Mouse (Mus musculus) embryo, embryonic 10.5 days (tissue): Measurements from ENCODE around the gene Cd68.

ENCODE experiments used
- DNase-seq: peaks from one replicate; pipeline ENCODE4 v3.0.0-alpha.2; 2015; ENCODE audit warnings: low spot score

Cd68 gene

DNA sequence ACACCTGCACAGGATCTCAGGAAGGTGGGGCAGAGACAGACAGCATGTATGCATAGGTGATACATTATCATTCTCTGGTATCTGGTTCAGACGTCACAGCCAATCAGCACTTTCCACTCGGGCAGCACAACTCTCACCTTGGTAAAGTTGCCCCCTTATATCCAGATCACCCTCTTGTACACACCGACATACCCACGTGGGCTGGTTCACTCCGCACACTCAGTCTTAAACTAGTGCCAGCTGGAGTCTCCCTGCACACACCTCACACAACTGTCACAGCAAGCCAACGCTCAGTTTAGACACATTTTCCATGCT lies 29.1 kb upstream of the Cd68 start:
- DNase-seq: no peak

DNA sequence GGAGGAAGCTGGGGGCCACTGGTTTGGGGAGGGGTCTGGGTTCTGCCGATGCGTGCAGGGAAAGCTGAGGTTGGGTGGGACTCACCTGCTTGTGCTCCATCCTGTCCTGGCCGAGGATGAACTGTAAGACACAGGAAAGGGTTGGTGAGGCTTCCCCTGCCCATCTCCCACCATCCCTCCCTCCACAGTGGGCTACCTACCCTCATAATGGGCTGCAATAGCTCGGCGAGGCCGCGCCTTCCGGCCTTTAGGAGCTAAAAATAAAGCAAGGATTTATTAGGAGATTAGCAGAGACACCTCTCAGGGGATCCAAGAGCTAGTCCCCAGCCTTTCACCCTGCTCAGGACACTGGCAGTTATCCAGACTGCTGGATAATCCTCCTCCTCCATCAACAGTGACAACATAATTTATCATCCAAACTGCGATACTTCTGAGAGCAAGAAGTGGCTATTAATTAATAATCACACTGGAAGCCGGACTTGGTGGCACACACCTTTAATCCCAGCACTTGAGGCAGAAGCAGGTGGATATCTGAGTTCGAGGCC lies 27.5 kb upstream of the Cd68 start:
- no peak for DNase-seq

DNA sequence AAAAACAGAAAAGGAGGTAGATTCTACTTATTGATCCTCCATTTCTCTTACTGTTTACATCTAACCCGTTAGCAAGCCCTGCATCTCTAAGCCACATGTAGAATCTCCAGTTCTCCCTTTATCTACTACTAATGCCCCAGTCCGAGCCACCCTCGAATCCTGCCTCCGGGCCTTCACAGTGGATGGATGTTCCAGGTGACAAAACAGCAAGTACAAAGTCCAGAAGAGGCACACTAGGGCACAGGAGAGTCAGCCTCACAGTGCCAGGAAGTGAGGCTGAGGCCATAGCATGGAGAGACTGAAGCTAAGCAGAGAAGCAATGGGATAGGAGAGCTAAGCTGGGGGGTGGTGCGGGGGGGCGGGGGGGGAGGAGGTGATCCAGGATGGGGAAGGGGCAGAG lies 26.9 kb upstream of the Cd68 start:
- no peak for DNase-seq

DNA sequence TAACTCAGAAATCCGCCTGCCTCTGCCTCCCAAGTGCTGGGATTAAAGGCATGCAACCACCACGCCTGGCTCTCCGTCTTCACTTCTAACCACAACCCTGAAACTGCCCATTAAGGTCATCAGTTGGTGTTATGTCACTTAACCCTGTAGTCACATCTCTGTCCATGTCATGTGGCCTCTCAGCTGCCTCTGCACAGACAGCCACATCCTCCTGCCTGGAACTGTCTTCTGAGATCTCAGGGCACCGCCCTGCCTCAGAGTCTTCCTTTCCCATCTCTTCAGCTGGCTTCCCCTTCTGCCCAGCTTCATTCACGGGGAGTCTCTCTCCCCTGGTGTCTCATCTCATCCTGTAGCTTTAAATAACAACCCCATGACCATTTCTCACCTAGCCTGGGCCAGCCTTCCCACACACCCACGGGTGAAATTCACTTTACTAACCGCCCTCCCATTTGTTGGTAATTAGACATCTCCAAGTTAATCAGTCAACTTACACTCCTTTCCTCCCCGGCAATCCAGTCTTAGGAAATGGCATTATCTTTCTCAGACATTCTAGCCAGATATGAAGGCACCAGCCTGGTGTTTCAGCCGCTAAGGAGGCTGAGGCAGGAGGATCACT lies 26.4 kb upstream of the Cd68 start:
- no peak for DNase-seq

DNA sequence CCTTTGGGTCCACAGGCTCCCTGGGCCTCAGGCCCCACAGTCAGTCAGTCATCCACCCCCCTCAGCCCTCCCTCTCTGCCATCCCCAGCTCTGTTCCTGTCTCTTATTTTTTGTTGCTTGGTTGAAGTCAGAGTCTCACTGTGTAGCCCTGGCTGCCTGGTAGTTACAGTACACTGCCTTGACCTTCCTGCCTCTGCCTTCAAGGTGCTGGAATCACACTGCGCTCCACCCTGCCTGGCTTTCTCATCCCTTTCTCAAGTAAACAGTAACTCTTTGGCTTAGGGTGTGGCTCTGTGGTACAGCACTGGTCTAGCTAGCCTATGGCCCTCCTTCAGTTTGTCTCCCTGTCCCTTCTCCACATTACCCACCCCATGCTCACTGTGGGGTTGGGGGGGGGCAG lies 23.9 kb upstream of the Cd68 start:
- no peak for DNase-seq

DNA sequence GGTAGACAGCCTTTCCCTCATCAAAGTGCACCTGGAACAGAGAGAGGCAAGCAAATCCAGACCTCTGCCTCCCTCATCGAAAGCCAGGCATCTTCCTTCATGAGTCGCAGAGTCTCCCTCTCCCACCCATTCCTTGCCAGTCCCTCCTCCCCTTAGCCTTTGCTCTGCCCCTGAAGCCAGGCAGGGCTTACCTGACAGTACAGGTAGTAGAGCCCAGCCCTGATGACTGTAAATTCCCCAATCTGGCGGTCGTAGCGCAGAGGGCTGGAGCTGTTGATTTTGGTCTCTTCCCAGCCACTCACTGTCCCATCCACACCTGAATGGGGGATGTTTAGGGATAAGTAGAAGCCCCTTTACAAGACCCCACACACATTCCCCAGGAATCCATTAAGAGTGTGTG lies 21.1 kb upstream of the Cd68 start:
- no peak for DNase-seq

DNA sequence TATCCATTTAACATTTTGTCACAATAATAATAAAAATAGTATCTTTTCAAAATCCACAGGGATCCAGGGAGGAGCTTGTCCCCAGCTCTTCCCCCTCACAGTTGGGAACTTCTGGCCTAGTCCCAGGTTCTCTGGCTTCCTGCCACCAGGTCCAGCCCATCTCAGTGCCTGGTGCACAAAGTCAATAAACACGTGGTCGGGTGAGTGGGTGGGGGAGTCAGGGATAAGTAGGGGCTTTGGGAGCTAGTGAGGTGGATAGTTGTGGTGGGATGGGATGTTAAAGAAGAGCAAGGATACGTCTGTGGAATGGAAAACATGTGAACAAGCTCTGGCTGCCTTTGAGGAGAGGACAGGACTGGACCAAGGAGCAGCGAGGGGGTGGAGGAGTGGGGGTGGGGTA lies 20.4 kb upstream of the Cd68 start:
- DNase-seq: no peak

DNA sequence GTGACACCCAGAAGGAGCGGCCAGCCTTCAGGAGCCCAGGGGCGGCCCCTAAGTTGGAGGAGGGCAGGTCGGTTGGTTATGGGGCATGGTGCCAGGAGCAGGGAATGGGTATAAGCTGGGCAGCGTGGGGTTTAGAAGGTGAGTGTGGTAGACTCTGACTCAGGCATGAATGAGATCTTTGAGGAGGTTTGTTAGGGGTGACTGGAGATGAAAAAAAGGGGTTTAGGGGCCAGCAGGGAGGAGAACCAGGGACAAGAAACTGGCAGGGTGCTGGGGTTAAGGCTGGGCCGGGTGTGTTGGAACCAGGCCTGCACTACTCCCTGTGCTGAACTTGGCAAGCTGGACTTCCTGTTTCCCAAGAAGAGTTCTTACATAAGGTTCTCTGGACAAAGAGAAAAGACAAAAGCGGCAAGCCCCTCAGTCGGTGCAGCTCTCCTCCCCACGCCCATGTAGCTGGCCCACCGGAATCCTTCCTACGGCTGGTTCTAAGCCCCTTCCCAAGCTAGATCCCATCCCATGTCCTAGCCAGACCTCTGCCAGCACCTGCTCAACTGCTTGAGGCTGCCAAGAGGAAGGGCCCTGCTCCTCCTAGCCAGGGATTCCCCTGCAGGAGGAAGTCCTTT lies 19.7 kb upstream of the Cd68 start, which contains the start of gene Tnfsf13:
TSS of gene Tnfsf13 (minus strand) at position 259 of the 623 bp plus-strand sequence.
- no peak for DNase-seq

DNA sequence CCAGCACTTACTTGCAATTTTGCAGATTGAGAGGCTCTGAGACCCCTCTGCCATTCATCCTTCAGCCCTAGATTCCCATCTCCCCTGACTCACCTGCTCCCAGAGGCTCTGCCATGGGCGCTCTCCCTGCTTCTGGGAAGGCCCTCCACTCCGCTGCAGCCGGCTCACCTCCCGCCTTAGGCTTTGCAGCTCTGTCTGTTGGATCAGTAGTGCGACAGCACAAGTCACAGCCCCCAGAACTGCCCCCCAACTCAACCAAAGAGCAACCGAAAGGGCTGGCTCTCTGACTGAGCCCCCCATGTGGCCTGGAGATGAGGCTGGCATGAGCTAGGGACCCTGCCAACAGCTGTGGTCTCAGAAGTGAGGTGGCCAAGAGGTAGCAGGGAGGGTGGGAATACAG lies 19.0 kb upstream of the Cd68 start:
- DNase-seq: no peak

DNA sequence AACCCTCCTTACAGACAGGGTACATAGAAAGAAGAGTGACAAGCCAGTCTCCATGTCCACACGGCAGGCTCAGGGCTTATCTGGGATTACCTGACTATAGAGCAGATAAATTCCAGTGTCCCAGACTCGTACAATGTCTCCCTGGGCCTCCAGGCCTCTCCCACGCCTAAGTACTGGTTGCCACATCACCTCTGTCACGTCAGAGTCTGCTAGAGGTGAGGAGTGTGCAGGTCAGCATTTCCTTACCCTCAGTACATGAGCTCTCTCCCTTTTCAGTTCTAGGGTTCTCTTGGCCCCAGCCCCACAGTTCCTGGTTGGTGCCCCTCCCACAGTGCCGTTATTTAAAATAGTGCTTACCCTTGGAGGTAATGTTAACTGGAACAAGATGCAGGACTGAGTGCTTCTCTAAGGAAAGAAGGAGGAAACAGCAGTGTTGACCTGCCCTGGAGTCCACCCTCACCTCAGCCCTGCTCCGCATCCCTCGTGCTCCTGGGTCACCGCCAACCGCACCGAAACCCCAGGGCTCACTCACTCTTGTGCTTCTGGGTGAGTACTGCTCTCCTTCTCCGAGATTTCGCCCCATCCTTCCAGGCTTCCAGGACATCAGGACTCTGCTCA lies 18.3 kb upstream of the Cd68 start:
- DNase-seq: no peak

DNA sequence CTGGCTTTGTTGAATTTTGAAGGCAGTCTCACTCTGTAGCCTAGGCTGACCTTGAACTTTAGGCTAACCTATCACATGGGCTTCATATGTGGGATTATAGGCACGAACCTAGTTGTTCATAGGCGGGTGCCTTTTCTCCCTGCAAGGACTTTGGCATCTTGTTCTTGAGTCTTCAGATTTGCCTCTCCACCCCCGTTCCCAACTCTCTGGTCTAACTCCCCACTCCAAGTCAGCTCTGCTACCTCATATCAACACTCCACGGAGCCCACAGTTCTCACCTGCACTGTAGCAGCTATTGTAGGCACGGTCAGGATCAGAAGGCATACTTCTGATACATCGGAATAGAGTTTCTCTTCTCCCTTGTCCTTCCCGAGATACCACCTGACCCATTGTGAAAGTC lies 17.6 kb upstream of the Cd68 start:
- no peak for DNase-seq

DNA sequence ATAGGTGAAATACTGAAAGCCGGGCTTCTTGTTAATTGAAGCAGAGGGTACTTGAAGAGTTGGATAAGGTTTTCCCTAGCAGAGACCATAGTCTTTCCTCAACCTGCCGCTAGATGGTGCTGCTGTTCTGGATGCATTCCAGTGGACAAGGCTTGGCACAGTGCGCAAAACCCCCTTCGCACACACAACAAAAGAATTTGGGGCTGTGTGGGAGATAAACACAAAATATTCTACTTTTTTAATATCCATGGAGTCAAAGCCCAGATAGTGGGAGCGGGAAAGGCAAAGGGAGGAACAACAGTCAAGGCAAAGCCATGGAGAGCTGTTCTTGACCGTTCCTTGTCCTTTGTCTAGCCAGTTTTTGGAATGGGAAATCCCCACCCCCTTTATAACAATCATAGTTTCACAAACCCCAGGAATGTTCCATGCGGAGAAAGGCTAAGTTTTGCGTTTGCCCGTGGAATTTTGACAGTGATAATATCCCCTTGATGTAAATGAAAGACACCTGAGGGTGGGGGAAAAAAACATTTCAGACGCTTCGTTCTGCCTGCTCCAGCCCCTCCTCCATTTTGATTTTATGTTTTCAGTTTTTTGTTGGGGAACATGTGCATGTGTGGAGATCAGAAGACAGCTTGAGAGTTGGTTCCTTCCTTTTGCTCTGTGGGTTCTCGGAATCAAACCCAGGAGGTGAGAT lies 17.0 kb upstream of the Cd68 start:
- DNase-seq: peak; percentile 98

DNA sequence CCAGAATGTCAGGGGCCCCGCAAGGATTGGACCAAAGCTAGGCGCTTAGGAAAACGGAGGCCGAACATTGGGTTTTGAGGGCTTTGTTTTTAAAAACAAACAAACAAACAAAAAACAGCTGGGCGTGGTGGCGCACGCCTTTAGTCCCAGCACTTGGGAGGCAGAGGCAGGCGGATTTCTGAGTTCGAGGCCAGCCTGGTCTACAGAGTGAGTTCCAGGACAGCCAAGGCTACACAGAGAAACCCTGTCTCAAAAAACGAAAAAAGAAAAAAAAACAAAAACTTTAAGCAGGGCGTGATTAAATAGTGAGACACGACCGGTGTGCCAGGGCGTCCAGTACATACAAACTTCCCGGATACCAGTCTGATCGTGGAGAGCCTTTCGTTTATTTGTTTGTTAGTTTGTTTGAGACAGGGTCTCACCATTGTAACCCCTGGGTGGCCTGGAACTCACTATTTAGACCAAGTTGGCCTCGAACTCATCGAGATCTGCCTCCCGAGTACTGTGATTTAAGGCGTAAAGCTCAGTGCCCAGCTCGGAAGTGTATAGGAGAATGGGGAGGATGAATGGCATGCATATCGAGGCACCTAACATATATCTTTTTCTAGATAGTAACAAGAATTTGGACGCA lies 16.4 kb upstream of the Cd68 start:
- DNase-seq: no peak

DNA sequence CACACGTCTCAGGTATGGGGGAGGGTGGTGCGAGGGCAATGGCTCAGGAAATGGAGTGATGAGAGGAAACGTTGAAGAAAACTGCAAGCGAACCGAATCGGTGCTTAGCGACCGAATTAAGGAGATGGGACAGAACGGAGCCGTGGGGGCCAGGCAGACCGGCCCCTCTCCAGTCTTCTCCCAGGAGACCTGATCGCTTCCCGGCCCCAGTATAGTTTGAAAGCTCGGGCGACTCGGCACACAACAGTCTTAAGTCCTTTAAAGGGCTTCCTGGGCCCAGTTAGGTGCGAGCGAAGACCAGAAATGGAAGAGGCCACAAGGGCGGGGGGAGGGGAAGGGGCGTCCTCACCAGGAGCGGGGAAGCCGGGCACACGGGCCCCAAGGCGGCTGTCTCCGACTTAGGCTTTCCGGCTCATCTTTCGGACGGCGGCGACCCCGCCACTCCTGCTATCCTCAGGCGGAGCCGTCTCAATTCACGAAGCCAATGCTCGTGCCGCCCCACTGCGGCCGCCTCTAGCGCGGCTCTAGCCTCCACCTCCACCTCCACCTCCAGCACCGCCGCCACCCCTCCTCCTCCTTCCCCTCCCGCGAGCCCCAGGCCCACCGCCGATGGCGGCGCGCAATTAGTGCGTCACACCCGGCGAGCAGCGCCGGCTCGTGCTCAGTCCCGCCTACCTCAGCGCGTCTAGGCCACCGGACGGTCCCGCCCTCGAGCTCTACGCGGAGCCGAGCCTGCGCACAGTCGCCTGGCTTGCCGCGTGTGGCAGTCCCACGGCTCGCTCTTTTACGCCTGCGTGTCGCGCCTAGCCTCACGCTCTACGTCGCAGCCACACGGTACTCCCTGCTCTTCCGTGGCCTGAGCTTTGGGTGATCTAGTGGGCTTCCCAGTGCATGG lies 15.6 kb upstream of the Cd68 start, which contains the start of gene Senp3:
TSS of gene Senp3 (minus strand) at position 771 of the 895 bp plus-strand sequence.
- peak; percentile 97 for DNase-seq

DNA sequence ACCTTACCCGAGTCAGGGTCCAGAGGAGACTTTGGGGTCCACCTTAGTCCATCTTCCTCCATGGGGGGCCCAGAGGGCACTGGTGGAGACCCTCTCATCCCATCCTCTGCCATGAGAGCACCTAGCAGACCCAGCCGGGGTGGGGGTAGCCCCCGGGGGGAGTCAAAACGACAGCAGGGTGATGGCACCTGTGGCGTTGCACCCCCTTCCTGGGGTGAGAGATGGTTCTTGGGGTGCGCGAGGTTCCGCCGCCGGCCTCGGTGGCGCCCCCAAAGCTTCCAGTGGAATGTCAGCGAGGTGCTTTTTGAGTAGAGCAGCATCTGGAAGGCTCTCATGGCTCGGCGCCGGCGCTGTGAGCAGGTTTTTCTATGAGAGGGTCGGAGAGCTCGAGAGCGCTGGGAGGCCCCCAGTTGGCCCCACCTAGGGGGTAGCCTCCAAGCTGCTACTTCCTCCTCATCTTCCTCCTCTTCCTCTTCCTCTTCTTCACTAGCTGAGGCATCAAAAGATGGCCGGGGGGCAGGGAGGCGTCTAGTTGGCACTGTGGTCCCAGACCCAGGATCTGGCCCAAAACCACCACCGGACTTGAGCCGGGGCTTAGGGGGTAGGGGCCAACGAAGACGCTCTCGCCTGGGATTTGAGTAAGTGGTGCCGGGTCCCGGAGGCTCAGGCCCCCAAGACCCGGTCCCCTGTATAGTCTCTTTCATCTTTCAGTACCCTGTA lies 14.3 kb upstream of the Cd68 start:
- no peak for DNase-seq

DNA sequence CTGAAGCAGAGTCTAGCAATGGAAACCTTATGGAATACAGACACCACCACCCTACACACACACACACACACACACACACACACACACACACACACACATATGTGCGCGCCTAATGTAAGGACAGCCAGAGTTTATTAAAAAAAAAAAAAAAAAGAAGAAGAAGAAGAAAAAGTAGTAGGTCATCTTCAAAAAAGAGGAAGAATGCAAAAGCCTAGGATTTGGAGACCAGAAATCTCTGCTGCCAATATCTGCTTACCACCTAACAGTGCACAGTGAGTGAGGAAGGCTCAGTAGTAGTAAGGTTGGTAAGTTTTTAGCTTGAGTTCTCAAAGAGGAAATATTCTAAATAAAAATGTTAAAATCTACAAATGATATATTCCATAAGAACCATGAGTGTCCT lies 13.2 kb upstream of the Cd68 start:
- DNase-seq: no peak

DNA sequence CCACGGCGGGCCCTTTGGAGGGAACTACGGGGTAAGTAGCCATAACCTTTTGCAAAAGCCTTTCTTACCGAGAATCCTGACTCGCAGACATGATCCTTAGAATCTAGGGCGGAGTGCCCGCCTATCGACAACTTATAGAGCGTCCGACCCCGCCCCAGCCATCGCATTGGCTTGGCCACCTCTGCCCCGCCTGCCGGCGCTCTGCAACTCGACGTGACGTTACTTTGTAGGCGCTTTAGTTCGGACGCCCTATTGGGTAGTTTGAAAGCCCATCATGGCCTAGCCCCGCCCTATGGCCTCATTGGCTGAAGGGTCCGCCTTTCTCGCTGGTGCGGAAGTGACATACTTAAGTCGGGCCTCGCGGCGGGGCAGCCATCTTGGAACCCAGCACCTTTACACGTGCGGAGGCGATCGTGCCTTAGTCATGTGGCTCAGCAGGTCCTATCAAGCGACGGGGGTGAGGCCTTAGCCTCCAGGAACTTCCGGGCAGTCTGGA lies 6.3 kb upstream of the Cd68 start, which contains the start of gene Eif4a1:
TSS of gene Eif4a1 (minus strand) at position 213 of the 496 bp plus-strand sequence.
- DNase-seq: peak; percentile 100

DNA sequence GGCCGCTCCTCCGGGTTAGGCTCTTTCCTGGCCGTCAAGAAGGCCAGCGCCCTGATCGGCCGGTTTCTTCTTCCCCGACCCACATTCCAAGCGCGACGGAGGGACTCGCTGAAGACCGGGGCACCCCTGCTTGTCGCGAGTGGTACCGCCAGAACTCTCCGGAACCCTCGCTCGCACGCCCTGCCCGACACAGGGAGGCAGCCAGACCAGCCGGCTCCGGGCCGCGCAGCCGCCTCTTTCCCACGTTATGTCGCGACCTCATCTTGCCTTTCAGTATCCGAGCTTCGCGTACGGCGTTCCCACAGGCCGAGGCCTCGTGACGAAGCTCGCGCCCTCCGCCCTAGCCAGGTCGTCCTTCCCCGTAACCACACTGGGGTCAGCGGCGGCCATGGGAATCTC lies 5.8 kb upstream of the Cd68 start:
- DNase-seq: no peak

DNA sequence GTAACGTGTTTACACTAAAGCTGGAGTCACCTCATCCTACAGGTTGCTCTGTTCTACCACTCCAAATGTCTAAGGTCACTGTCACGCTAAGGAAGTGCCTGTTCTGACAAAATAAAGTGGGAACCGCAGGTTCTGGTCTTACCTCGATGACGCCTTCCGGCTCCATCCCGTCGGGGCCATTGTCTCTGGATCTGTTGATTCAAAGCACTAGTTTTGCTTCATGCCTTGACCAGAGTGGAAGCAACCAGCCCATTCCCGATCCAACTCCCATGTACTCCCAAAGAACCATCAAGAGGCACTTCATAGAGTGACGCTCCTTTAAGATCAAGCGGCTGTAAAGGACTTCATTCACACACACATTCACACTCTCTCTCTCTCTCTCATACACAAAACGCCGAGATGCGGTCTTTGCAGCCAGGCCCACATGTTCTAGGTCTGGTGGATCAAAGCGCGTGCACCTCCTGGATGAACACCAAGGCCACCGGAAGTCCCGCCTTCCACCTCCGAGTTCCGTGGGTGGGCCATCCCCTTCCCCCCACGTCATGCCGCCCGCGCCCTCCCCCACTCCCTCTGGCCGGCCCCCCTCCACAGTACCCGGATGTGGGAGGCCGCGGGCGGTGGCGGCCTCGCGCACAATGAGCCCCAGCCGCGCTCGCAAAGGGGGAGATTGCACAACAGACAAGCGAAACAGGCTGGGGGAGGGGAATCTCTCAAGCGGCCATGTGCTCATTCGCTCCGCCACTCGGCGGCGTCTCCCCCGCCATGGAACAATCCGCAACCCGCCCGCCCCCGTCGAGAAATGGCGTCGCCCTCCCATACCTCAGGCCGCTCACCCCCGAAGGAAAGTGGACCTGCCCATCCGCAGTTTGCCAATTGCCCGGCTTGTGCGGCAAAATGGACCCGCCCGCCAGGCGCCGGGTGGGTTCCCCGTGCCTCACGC lies 5.1 kb upstream of the Cd68 start:
- peak; percentile 96 for DNase-seq
